Mouse (Mus musculus): ENCODE data around the gene Pbld2.
"Not testable (repeated sequence)": the region's sequence is repeated elsewhere in the genome, so short reads cannot be mapped to it uniquely, and the experiment has no call there.

Gene Pbld2

DNA sequence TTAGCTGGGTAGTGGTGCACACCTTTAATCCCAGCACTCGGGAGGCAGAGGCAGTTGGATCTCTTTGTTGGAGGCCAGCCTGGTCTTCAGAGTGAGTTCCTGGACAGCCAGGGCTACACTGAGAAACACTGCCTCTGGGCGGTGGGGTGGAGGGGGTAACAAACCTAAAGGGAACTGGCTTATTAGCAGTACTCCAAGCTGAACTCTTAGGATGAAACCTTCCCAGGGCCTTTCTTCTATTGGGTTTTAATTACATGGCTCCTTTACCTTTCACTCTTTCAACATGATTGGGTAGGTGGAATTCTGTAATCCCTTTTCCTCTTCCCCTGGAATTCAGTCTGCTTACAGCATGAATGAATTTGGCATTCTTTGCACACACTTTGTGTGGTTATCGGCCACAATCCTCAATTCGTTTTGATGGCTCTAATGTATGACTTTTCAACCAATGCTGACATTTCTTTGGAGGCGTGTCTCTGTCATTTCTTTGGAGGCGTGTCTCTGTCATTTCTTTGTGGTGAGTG, 1.4 kb downstream of the Pbld2 start:
- DNase-seq (ENCODE audit: low read depth, low spot score): peak; percentile 30

DNA sequence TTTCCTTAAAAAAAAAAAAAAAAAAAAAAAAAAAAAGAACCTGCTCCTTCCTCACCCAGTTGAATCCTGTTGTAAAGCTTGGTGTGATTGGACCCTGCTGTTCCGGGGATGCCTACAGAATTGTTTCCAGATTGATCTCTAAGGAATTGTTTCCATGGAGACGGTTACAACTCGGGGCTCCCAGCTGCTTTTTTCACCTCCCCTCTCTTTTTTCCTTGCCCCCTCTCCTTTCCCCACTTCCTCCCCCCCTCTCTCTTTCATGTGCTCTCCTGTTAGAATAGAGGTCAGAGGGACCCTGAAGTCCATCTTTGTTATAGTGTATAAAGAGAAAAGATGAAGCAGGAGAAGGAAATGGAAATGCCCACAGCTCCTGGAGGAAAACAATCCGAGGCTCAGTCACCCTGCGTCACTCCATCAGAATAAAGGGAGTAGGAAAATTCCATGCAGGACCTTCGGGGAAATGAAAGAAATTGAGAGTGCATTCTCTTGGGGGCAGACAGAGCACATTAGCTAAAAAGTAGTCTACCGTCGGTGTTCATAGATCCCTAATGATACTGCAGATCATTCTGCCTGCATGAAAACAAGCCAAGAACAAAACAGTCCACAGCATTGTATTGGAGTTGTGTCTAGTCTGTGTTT, 2.2 kb downstream of the Pbld2 start:
- peak; percentile 86 for DNase-seq (ENCODE audit: low read depth, low spot score)

GRCm38 (mm10) chr10:63026795-63027160, 2.7 kb downstream of the Pbld2 start:
- no peak for DNase-seq (ENCODE audit: low read depth, low spot score)

GRCm38 (mm10) chr10:63027376-63028161, 3.5 kb downstream of the Pbld2 start:
- DNase-seq (ENCODE audit: low read depth, low spot score): no peak

- DNase-seq (ENCODE audit: low read depth, low spot score): no peak
Measured at GRCm38 (mm10) chr10:63028396-63028795, 4.3 kb downstream of the Pbld2 start.

DNA sequence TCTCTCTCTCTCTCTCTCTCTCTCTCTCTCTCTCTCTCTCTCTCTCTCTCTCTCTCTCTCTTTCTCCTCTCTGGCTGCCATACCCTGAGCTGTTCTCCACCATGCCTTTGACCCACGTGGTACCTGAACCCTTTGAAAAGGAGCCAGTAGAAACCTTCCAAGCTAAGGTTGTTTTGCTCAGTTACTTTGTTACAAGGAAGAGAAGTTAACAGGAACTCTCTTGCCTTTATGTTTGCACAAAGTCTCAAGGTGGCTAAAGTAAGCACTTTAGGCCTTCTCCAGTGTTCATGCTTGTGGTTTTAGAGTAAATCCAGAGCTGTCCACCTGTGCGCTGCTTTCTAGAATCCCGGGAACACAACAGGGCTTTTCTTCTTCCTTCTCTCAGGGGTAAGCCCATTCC, 8.2 kb downstream of the Pbld2 start:
- no peak for DNase-seq (ENCODE audit: low read depth, low spot score)

- DNase-seq (ENCODE audit: low read depth, low spot score): no peak
Measured at GRCm38 (mm10) chr10:63032956-63033355, 8.8 kb downstream of the Pbld2 start.

- no peak for DNase-seq (ENCODE audit: low read depth, low spot score)
Measured at GRCm38 (mm10) chr10:63038571-63039320, 14.6 kb downstream of the Pbld2 start.

DNA sequence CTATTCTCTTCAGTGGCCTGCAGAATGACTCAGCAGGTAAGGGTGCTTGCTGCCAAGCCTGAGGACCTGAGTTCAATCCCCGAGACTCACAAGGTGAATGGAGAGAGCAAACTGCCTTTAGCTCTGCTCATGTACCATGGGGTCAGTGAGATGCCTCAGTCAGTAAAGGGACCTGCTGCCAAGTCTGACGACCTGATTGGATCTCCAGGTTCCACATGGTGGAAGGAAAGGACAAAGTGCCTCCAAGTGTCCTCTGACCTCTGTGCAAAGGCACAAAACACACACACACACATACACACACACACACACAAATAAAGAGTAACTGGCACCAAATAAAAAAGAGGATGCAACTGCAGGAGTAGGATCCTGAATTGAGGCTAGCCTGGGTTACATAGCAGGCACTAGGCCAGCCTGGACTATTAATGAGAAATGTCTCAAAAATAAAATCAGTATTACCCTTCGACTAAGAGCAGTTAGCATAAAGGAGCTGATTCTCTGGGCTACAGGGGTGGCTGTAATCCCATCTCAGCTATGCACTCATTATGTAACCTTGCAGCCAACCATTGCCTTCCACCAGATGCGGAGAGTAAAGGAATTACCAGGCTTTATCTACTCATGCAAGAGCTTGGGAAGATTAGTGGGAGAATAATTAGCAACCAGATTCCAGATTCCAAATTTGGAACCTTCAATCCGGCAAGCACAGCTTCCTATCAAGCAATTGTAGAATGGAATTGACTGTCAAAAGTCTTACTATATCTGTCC, 15.9 kb downstream of the Pbld2 start:
- DNase-seq (ENCODE audit: low read depth, low spot score): no peak

- DNase-seq (ENCODE audit: low read depth, low spot score): no peak
Measured at GRCm38 (mm10) chr10:63043154-63043553, 19.0 kb downstream of the Pbld2 start.

DNA sequence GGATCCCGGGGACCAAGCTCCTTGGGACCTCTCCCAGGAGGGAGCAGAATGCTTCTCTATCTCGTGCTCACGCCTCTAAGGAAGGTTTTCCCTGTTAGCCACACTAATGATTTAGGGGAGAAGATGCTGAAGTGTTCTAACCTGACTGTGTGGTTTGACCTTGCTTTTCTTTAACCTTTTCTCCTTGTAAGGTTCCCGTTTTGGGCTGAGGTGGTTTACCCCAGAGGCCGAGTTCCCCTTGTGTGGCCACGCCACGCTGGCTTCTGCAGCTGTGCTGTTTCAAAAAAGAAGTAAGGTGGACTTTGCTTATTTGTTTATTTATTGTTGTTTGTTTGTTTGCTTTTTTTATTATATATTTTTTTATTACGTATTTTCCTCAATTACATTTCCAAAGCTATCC, 23.6 kb downstream of the Pbld2 start:
- DNase-seq (ENCODE audit: low read depth, low spot score): no peak

- DNase-seq (ENCODE audit: low read depth, low spot score): no peak
Measured at GRCm38 (mm10) chr10:63049106-63049505, 25.0 kb downstream of the Pbld2 start.

GRCm38 (mm10) chr10:63051267-63051666, 27.2 kb downstream of the Pbld2 start:
- DNase-seq (ENCODE audit: low read depth, low spot score): no peak

GRCm38 (mm10) chr10:63052011-63052410, 27.9 kb downstream of the Pbld2 start:
- no peak for DNase-seq (ENCODE audit: low read depth, low spot score)

GRCm38 (mm10) chr10:63053007-63053406, 28.9 kb downstream of the Pbld2 start:
- no peak for DNase-seq (ENCODE audit: low read depth, low spot score)

DNA sequence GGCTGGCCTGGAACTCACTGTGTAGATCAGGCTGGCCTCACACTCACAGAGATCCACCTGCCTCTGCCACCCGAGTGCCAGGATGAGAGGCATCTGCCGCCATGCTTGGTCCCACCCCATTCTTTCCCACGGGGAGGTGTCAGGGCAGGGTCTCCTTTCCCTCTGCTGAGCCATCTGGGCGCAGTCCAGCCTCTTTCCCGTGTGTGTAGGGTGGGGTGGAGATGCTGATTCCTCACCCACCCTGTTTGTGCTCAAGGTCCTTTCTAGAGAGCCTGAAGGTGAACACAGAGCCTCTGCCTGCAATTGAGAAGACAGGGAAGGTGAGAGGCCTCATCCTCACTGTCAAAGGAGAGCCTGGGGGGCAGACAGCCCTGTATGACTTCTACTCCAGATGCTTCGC, 30.0 kb downstream of the Pbld2 start:
- not testable (repeated sequence) for DNase-seq (ENCODE audit: low read depth, low spot score)

GRCm38 (mm10) chr10:63054586-63054985, 30.5 kb downstream of the Pbld2 start:
- no peak for DNase-seq (ENCODE audit: low read depth, low spot score)

- DNase-seq (ENCODE audit: low read depth, low spot score): peak; percentile 23
Measured at GRCm38 (mm10) chr10:63056966-63057750, 33.0 kb downstream of the Pbld2 start.

- DNase-seq (ENCODE audit: low read depth, low spot score): no peak
Measured at GRCm38 (mm10) chr10:63059862-63060261, 35.7 kb downstream of the Pbld2 start, which contains the start of gene Pbld1. Gene Pbld1, plus strand, starts transcription at chr10:63060162.

GRCm38 (mm10) chr10:63060406-63060805, 36.3 kb downstream of the Pbld2 start:
- no peak for DNase-seq (ENCODE audit: low read depth, low spot score)

GRCm38 (mm10) chr10:63061266-63061665, 37.2 kb downstream of the Pbld2 start:
- no peak for DNase-seq (ENCODE audit: low read depth, low spot score)

Measured in mesoderm, embryonic 11.5 days (tissue).